Mouse (Mus musculus): Measurements from ENCODE around the gene Sympk.

The Sympk gene

DNA sequence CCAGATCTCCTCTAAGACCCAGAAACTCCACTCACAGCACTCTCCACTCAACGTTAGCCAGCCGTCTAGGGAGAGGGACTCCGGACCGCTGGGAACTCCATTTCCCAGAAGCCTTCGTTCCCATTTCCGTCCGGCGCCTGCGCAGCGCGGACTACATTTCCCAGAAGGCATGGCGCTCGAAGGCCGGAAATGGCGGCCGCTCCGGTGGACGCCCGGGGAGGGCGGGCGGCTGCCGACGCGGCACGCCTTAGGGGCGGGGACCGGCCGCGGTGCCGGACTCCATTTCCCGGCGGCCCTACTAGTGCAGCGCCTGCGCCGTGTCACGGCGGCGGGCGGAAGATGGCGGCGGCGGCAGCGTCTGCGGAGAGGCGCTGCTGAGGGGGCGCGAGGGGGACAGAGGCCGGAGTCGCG is at the start of gene Sympk:
Gene Sympk (plus strand): TSS at position 282 of the 411 bp plus-strand sequence.
- DNase-seq (ENCODE audit: inconsistent age in 2 of 2, low spot score in 1 of 2), result peak; percentile 98

DNA sequence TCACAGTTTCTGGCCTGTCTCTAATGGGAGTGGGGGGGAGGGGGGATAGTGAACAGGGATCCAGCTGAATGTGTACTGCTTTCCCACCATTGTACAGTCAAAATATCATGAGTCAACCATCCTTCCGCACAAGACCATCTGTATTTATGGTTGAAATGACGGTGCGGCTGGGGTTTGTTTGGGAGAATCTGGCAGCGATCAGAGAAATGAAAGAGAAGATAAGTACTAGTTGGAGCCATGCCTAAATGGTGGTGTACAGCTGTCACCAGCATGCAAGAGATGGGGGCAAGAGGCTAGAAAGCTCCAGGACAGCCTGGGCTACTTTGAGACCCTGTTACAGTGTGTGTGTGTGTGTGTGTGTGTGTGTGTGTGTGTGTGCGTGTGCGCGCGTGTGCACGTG is 45.8 kb upstream of the Sympk start:
- no peak for DNase-seq (ENCODE audit: inconsistent age in 2 of 2, low spot score in 1 of 2)

DNA sequence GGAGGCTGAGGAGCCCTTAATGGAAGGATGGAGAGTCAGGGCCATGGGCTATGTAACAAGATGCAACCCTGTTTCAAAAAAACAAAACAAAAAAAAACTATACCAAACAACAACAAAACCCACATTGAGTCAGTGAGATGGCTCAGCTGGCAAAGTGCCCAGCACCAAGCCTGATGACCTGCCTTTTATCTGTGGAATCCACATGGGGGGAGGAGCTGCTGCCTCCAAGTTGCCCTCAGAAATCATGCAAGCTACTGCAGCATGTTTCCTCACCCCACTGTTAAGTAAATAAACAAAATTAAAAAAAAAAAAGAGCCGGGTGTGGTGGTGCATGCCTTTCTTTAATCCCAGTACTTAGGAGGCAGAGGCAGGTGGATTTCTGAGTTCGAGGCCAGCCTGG is 37.7 kb upstream of the Sympk start:
- peak; percentile 9 to 41 for DNase-seq (ENCODE audit: inconsistent age in 2 of 2, low spot score in 1 of 2)

DNA sequence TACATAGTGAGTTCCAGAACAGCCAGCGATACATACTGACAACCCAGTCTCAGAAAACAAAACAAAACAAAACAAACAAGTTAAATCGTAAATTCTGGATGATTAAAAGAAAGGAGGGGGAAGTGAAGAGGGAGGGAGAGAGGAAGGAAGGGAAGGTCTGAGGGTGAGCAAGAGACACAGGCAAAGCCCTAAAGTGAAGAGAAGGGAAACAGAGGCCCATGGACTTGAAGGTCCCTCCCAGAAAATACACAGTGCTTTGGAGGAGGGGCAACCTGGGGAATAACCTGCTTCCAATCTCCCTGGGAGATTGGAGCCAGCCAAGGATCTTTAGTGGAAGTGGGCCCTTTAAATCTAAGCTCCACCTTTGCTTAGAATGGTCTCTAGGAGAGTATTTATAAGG is 37.1 kb upstream of the Sympk start, which contains the start of gene Nanos2:
Gene Nanos2 (plus strand): TSS at position 301 of the 400 bp plus-strand sequence.
- no peak for DNase-seq (ENCODE audit: inconsistent age in 2 of 2, low spot score in 1 of 2)

DNA sequence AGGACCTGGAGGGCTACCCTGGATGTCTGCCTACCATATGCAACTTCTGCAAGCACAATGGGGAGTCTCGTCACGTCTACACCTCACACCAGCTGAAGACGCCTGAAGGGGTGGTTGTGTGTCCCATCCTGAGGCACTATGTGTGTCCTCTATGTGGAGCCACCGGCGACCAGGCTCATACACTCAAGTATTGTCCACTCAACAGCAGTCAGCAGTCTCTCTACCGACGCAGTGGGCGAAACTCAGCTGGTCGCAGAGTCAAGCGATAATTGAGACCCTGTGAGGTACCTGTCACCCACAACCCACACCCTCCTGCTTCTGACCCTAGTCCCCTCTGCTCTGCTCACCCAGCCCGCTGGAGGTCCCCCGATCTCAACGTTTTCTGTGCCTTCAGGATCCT is 36.4 kb upstream of the Sympk start:
- DNase-seq (ENCODE audit: inconsistent age in 2 of 2, low spot score in 1 of 2), result no peak

DNA sequence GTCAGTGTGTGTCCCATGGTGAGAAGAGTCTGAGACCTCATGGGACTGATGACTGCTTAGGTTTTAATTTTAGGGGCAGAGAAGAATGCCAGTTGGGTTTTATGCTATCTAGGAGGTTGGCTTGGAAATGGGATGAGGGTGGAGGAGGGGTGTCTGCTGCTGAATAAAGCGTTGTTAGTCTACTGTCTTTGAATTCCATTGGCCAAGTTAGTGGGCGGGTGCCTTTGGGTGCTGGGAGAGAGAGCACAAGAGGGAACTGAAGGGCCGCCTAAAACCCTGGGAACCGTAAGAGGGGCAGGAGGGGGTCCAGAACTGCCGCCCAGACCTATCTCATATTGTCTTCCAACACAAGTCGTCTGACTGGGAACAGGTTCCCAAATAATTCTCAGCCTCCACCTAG is 35.4 kb upstream of the Sympk start:
- peak in 1 of 2 experiments; percentile 6 for DNase-seq (ENCODE audit: inconsistent age in 2 of 2, low spot score in 1 of 2)

DNA sequence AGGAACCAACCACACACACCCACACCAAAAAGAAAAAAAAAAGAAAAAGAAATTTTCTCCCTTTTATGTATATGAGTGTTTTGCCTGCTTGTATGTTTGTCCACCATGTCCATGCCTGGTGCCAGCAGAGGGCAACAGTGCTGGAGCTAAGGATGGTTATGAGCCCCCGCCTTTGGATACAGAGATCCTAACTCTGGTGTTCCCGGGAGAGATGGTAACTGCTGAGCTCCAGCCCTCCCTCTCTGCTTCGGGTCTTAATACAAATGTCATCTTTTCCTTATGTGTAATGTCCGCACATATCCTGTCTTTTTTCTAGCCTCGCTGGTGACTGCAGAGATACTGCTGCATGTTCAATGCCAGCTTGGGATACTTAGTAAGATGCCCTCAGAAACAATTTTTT is 34.2 kb upstream of the Sympk start:
- peak in 1 of 2 experiments; percentile 41 for DNase-seq (ENCODE audit: inconsistent age in 2 of 2, low spot score in 1 of 2)

DNA sequence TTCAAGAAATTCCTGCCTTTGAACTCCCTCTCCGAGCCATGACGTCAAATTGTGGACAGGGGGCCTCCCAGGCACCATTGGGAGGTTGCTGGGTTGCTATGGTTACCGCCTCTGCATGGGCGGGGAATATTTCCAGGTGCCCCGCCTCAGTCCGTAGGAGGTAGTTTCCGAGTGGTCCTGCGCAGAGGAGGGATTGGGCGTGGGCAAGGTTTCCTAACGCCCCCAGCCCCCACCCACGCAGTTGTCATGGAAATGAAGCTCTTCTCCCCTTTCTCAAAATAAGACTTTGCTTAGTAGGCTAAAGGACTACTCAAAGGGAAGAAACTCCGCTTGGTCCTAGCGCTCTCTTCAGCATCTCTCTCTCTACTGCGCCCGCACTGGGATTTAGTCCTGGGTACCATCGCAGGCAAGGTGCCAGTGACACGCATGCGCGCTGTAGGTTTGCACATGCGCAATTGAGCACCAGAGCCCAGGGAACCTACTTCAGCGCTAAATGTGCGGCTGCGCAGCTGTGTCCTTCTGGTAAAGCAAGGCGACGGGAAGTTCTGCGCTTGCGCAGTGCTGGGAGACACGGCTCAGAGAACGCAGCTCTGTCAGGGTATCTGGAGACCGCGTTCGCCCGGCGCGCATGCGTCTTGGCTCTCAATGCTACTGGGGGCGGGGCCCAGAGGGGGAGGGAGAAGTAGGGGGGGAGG is 33.4 kb upstream of the Sympk start, which contains the start of gene Mypop:
Gene Mypop (plus strand): TSS at position 645 of the 695 bp plus-strand sequence.
- peak; percentile 100 for DNase-seq (ENCODE audit: inconsistent age in 2 of 2, low spot score in 1 of 2)

DNA sequence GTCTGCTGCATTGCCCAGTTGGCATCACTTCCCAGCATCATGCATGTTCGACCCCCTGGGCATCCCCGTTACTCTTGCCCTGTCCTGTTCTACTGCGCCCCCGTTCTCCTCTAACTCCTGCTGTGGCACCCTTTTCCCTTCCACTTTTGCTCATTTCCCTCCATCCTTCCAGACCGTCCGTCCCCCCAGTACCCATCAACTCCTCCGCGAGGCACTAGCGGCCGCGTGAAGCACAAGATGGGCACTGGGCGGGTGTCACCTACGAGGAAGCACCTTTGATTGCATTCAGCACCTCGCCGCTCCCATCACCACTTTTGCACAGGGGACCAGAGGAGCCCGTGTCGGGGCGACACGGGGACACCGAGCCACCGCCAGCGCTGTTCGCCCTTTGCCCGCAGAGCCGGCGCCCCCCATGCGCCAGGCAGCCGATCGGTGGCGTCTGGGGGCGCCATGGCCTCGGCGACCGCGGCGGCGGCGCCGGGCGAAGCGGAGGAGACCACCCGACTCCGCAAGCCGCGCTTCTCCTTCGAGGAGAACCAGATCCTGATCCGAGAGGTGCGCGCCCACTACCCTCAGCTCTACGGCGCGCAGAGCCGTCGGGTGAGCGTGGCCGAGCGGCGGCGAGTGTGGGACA is 32.4 kb upstream of the Sympk start:
- DNase-seq (ENCODE audit: inconsistent age in 2 of 2, low spot score in 1 of 2), result peak; percentile 60 to 82

DNA sequence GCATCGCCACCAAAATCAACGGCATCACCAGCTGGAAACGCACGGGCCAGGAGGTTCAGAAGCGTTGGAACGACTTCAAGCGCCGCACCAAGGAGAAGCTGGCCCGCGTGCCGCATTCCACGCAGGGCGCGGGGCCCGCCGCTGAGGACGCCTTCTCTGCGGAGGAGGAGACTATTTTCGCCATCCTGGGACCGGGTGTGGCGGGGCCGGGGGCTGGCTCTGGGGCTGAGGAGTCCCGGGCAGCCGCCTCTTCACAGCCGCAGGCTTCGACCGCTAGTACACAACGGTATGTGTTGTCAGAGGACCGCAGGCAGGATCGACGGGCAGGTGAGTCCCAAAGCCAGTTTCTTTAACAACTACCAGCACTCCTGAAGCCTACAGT is 31.9 kb upstream of the Sympk start:
- DNase-seq (ENCODE audit: inconsistent age in 2 of 2, low spot score in 1 of 2), result peak; percentile 57 to 77

DNA sequence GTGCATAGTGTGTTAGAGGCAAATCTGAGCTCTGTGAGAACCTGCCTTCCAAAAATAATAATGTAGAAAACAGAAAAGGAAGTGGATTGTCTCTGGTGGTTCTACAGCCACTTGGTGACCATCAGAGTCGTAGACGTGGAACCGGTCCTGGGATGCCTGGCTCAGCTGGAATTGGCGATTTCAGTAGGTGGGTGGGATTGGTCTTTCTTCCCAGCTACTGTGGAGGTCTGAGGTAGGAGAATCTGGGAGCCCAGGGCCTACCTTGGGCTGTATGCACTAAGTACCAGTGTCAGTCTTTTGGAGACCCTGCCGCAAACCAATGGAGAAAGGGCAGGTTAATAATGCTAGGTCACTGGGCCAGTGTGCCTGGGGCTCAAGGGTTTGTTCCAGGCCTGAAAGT is 31.1 kb upstream of the Sympk start:
- peak in 1 of 2 experiments; percentile 35 for DNase-seq (ENCODE audit: inconsistent age in 2 of 2, low spot score in 1 of 2)

DNA sequence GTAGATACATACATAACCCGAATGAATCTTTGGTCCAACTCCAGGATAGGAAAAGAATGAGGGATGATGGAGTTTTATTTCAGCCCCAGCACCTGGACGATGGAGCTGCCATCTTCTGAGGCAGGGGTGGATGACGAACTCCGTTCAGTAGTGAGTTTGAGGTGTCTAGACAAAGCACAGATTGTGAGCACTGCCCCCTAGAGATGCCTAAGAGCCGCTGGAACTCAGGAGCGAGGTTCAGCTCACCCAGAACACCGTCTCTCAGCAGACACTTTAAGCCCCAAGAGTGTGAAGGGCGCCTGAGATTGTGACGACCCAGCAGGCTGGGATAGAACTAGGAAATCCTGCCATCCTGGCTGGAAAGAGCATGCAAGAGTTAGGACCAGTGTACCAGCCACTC is 25.3 kb upstream of the Sympk start:
- peak in 1 of 2 experiments; percentile 43 for DNase-seq (ENCODE audit: inconsistent age in 2 of 2, low spot score in 1 of 2)

DNA sequence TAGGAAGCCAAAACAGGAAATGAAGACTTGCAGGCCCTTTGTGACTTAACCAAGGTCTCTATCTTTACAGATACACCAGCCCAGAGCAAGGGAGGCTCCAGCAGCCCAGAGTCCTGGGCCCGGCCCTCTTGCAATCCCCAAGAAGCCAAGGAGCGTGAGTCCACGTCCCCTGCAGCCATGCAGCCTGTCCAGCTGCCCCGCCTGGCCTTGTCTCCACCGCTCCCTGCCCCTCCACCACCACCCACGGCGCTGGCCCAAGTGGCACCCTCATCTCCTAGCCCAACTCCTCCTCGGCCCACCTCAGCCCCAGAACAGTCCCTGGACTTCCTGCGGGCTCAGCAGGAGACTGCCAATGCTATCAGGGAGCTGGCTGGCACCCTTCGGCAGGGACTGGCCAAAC is 23.8 kb upstream of the Sympk start:
- peak in 1 of 2 experiments; percentile 51 for DNase-seq (ENCODE audit: inconsistent age in 2 of 2, low spot score in 1 of 2)

DNA sequence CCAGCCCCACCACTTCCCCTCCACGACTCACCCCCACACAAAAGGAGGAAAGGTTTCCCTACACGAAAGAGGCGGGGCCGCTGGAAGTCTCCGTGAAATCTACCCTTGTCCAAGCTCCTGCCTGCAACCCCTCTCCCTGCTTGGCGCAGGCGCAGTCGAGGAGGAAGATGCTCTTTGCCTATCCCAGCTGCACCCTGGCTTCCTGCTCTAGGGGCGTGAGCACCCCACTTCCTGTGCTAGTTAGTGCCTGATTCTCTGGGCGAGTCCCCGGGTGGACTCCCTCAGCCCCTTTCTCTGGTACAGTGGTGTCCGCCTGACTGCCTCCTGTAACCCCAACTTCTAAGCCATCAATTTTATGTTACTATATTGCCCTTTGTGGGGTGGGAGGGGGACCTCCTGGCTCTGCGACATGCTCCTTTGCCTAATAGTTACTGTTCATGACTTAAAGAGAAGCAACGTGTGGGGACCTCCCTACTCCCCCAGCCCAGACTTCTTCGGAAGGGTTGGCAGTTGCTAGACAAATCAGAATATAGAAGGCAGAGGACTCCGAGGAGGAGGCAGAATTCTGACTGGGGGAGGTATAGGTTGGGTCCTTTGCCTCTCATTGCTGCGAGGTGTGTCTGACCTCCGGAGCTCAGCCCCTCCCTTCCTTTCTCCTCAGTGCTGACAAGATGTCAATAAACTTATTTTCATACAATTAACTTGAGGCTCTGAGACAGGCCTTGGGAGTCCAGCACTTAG is 22.9 kb upstream of the Sympk start:
- DNase-seq (ENCODE audit: inconsistent age in 2 of 2, low spot score in 1 of 2), result peak; percentile 73 to 81

DNA sequence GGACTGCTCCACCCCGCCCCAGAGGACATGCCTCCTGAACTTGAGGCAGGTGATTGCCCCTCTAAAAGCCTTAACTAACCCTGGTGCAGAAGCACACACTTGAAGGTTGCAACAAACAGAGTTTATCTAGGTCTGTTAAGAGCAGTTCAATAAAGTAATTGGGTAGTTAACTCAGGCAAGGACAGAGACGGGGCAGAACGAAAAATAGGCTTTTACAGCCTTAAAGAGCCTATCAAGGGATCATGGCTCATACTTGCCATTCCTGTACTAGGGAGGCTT is 22.4 kb upstream of the Sympk start:
- DNase-seq (ENCODE audit: inconsistent age in 2 of 2, low spot score in 1 of 2), result no peak

DNA sequence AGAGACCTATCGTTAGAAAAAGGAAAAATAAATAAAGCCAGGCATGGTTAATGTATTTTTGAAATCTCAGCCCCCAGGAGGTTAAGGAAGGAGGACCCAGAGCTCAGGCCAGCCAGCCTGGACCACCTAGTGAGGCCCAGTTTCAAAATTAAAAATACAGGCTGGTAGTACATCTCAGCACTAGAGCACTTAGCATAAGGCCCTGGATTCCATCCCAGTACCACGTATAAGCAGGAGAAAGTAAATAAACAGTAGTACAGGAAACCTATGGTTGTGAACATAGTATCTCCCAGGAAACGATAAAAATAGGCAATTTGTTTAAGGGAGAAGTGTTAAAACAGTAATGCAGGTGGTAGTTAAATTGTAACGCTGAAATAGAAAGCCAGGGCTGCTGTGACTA is 22.1 kb upstream of the Sympk start:
- DNase-seq (ENCODE audit: inconsistent age in 2 of 2, low spot score in 1 of 2), result peak in 1 of 2 experiments; percentile 60

DNA sequence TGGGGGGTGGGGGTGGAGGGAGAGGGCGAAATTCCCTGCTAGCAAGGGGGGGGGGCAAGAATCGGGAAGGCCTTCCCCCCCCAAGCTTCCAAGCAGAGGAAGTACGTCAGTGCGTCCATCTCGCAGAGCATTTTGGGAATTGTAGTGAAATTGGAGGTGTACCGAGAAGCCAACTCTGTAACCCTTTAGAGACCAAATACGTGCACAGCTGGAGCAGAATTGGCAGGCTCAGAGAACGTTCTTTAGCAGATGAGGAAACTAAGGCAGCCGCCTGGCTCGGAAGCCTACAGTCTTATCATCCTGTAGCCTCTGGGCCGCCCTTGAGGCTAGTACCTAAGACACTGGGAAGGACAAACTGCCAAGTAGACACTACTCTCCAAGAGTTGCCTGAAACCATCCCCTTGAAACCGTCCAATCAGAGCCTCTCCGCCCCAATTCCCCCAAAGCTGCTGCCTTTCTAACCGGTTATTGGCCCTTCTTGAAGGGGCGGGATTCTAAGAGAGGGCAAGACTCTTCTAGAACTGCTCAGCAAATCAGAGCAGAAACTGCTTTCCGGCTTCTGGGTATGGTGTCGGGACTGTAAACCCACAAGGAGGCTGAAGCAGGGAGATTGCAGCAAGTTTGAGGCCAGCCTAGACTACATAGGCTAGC is 21.2 kb upstream of the Sympk start:
- DNase-seq (ENCODE audit: inconsistent age in 2 of 2, low spot score in 1 of 2), result peak; percentile 86 to 94

DNA sequence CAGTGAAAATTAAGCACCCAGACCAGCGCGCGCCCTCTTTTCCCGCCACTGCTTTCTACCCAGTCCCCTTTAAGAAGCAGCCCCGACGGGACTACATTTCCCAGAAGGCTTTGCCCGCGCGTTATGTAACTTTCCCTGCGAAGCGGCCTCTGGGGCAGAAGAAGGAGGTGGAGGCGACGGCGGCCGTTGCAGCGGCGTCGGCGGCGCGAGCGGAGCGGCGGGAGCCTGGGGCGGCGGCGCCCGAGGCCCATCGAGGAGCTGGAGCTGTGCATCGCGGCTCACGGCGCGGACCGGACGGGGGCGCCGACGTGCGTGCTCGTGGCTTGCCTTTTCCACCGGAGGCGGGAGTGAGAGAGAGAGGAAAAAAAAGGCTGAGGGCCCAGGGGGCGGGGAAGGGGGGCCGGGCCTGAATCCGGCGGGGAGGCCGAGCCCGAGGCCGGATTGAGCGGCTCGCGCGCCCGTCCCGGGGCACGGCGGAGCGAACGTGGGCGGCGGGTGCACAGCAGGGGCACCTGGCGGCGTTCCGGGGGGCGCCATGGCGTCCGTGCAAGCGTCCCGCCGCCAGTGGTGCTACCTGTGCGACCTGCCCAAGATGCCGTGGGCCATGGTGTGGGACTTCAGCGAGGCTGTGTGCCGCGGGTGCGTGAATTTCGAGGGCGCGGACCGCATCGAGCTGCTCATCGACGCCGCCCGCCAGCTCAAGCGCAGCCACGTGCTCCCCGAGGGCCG is 20.1 kb upstream of the Sympk start, which contains the start of gene Irf2bp1:
Gene Irf2bp1 (plus strand): TSS at position 143 of the 729 bp plus-strand sequence.
- peak; percentile 95 to 98 for DNase-seq (ENCODE audit: inconsistent age in 2 of 2, low spot score in 1 of 2)

DNA sequence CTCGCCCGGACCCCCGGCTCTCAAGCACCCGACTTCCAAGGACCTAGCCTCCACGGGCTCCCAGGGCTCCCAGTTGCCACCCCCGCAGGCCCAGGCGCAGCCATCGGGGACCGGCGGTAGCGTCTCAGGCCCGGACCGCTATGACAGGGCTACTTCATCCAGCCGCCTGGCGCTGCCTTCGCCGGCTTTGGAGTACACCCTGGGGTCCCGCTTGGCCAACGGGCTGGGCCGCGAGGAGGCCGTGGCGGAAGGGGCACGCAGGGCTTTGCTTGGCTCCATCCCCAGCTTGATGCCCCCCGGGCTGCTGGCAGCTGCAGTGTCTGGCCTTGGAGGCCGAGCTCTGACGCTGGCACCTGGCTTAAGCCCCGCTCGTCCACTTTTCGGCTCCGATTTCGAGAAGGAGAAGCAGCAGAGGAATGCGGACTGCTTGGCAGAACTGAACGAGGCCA is 19.5 kb upstream of the Sympk start:
- DNase-seq (ENCODE audit: inconsistent age in 2 of 2, low spot score in 1 of 2), result peak; percentile 69 to 85

DNA sequence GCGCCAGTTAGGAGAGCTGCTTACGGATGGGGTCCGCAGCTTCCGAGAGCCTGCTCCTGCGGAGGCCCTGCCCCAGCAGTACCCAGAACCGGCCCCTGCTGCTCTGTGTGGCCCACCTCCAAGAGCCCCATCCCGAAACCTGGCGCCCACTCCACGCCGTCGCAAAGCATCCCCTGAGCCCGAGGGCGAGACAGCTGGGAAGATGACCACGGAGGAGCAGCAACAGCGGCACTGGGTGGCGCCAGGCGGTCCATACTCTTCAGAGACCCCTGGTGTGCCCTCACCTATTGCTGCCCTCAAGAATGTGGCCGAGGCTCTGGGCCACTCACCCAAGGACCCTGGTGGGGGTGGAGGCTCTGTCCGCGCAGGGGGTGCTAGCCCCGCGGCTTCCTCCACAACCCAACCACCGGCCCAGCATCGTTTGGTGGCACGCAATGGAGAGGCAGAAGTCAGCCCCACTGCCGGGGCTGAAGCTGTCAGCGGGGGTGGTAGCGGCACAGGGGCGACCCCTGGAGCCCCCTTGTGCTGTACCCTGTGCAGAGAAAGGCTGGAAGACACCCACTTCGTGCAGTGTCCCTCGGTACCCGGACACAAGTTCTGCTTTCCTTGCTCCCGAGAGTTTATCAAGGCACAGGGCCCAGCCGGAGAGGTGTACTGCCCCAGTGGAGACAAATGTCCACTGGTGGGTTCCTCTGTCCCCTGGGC is 18.6 kb upstream of the Sympk start:
- peak; percentile 59 to 61 for DNase-seq (ENCODE audit: inconsistent age in 2 of 2, low spot score in 1 of 2)

All from adrenal gland, adult (tissue).